Mouse (Mus musculus) erythroblast, embryonic 14.5 days (primary cell): Measurements from ENCODE around the gene Abcb9. TPM values are rescaled to one million over a fixed set of nuclear protein-coding genes. Genes with fewer than 3 reads are reported as not detected.

Source experiments
- H3K27me3 ChIP-seq: 2 replicates; pipeline ENCODE4 v1.6.1; 2012; ENCODE audit warnings: inconsistent platforms; ENCODE audit not compliant: control insufficient read depth
- H3K36me3 ChIP-seq: 2 replicates; pipeline ENCODE4 v1.6.1; 2012; ENCODE audit warnings: mild to moderate bottlenecking, inconsistent platforms; ENCODE audit not compliant: control insufficient read depth
- H3K4me1 ChIP-seq: 2 replicates; pipeline ENCODE4 v1.6.1; 2012; ENCODE audit warnings: inconsistent platforms; ENCODE audit not compliant: control insufficient read depth
- H3K4me3 ChIP-seq: replicated peaks from 2 replicates; pipeline ENCODE3; 2012; ENCODE audit warnings: moderate library complexity, mild to moderate bottlenecking, inconsistent platforms
- H3K9me3 ChIP-seq: 2 replicates; pipeline ENCODE4 v1.6.1; 2012; ENCODE audit warnings: low read length, inconsistent platforms, mixed read lengths; ENCODE audit not compliant: control insufficient read depth
- GATA1 ChIP-seq: IDR thresholded peaks from 2 replicates; pipeline ENCODE4 v1.6.1; 2012; ENCODE audit warnings: low read length, inconsistent platforms, mixed read lengths
- TAL1 ChIP-seq: IDR thresholded peaks from 3 replicates; pipeline ENCODE4 v1.6.1; 2012; ENCODE audit warnings: low read length, inconsistent platforms, mixed read lengths
- polyA plus RNA-seq: library from polyadenylated mRNA; stranded (reverse); fragments of >175 nt; gene quantifications from 2 replicates; pipeline ENCODE4 v1.2.3, GENCODE M21; 2012

Gene Abcb9
- polyA plus RNA-seq, 1 experiment = 4.7 TPM

- no peaks in the 10 kb centered on the region for H3K27me3 ChIP-seq
- TF ChIP-seq GATA1 (no peak), TAL1 (no peak)
- H3K9me3 ChIP-seq = no peaks in the 10 kb centered on the region
- H3K4me3 ChIP-seq = no peak overlapping the region
- H3K4me1 ChIP-seq = peaks cover 49% of the 10 kb centered on the region
- peaks cover 28% of the 10 kb centered on the region for H3K36me3 ChIP-seq
Observed at GRCm38 (mm10) chr5:124083850-124084587, 11.6 kb downstream of the Abcb9 start.

- Histone ChIP-seq H3K4me1 (peaks cover 44% of the 10 kb centered on the region), H3K4me3 (no peak overlapping the region), H3K9me3 (no peaks in the 10 kb centered on the region), H3K27me3 (no peaks in the 10 kb centered on the region), H3K36me3 (peaks cover 19% of the 10 kb centered on the region)
- TF ChIP-seq TAL1 = no peak
- no peak for TF ChIP-seq GATA1
Observed at GRCm38 (mm10) chr5:124082941-124083688, 12.5 kb downstream of the Abcb9 start.

GRCm38 (mm10) chr5:124082447-124082846 lies 13.2 kb downstream of the Abcb9 start:
- peaks cover 15% of the 10 kb centered on the region for H3K36me3 ChIP-seq
- no peaks in the 10 kb centered on the region for H3K9me3 ChIP-seq
- no peak overlapping the region for H3K4me3 ChIP-seq
- no peaks in the 10 kb centered on the region for H3K27me3 ChIP-seq
- H3K4me1 ChIP-seq = peaks cover 41% of the 10 kb centered on the region
- TF ChIP-seq TAL1 (no peak), GATA1 (no peak)

GRCm38 (mm10) chr5:124079880-124080279 lies 15.7 kb downstream of the Abcb9 start:
- no peak for TF ChIP-seq TAL1
- TF ChIP-seq GATA1 = no peak
- Histone ChIP-seq H3K4me1 (peaks cover 35% of the 10 kb centered on the region), H3K9me3 (no peaks in the 10 kb centered on the region), H3K36me3 (peaks cover 10% of the 10 kb centered on the region), H3K4me3 (no peak overlapping the region), H3K27me3 (no peaks in the 10 kb centered on the region)

- H3K9me3 ChIP-seq = no peaks in the 10 kb centered on the region
- TF ChIP-seq TAL1 = no peak
- no peak for TF ChIP-seq GATA1
- H3K27me3 ChIP-seq = no peaks in the 10 kb centered on the region
- H3K4me3 ChIP-seq = no peak overlapping the region
- H3K36me3 ChIP-seq = peaks cover 12% of the 10 kb centered on the region
- peaks cover 33% of the 10 kb centered on the region for H3K4me1 ChIP-seq
Observed at GRCm38 (mm10) chr5:124078794-124079416, 16.7 kb downstream of the Abcb9 start.

GRCm38 (mm10) chr5:124077856-124078460 lies 17.6 kb downstream of the Abcb9 start:
- TF ChIP-seq GATA1 (no peak), TAL1 (no peak)

GRCm38 (mm10) chr5:124077241-124077640 lies 18.4 kb downstream of the Abcb9 start:
- H3K36me3 ChIP-seq = peaks cover 15% of the 10 kb centered on the region
- peaks cover 28% of the 10 kb centered on the region for H3K4me1 ChIP-seq
- H3K4me3 ChIP-seq = no peak overlapping the region
- no peaks in the 10 kb centered on the region for H3K27me3 ChIP-seq
- H3K9me3 ChIP-seq = no peaks in the 10 kb centered on the region
- TF ChIP-seq GATA1 = no peak

More at GRCm38 (mm10) chr5:124077856-124078460, 17.6 kb downstream of the Abcb9 start:
- H3K9me3 ChIP-seq = no peaks in the 10 kb centered on the region
- H3K4me3 ChIP-seq = no peak overlapping the region
- peaks cover 29% of the 10 kb centered on the region for H3K4me1 ChIP-seq
- no peaks in the 10 kb centered on the region for H3K27me3 ChIP-seq
- peaks cover 15% of the 10 kb centered on the region for H3K36me3 ChIP-seq

GRCm38 (mm10) chr5:124076559-124076958 lies 19.0 kb downstream of the Abcb9 start:
- Histone ChIP-seq H3K36me3 (peaks cover 19% of the 10 kb centered on the region), H3K4me1 (peaks cover 31% of the 10 kb centered on the region), H3K4me3 (no peak overlapping the region), H3K27me3 (no peaks in the 10 kb centered on the region), H3K9me3 (no peaks in the 10 kb centered on the region)
- no peak for TF ChIP-seq TAL1

- Histone ChIP-seq H3K4me1 (peaks cover 31% of the 10 kb centered on the region), H3K36me3 (peaks cover 19% of the 10 kb centered on the region), H3K27me3 (no peaks in the 10 kb centered on the region), H3K9me3 (no peaks in the 10 kb centered on the region), H3K4me3 (no peak overlapping the region)
- TF ChIP-seq GATA1 (no peak), TAL1 (0 out of 3 replicates have a peak, but pooled peaks have one; percentile 18)
Observed at GRCm38 (mm10) chr5:124075716-124076115, 19.9 kb downstream of the Abcb9 start.
